Mouse (Mus musculus) liver, embryonic 14.5 days (tissue): ENCODE results near the gene Nepn. TPM values are rescaled to one million over a fixed set of nuclear protein-coding genes. Genes with fewer than 3 reads are reported as not detected.
A peak's percentile ranks its signal among the peaks of the same experiment; 100 is the strongest.
"Not testable (repeated sequence)": the region's sequence is repeated elsewhere in the genome, so short reads cannot be mapped to it uniquely, and the experiment has no call there.

Experiments
- ATAC-seq: fragments of 200-750 bp; cut with Nextera tagmentation; 2 replicates; pipeline ENCODE4 v1.8.0; 2017; ENCODE audit warnings: moderate number of reproducible peaks, mild to moderate bottlenecking, moderate library complexity; ENCODE audit not compliant: insufficient read depth
- DNase-seq, 3 experiments: peaks; one replicate each; pipeline ENCODE4 v3.0.0-alpha.2; 2012 to 2013; ENCODE audit warnings: low read depth in 3 of 3, low spot score in 3 of 3
- H3K27ac ChIP-seq: fragments of 300-500 bp; sonication (generic); 2 replicates; pipeline ENCODE4 v1.5.1; 2014; ENCODE audit warnings: moderate library complexity, mild to moderate bottlenecking, control low read depth, inconsistent platforms
- H3K27me3 ChIP-seq: fragments of 300-500 bp; sonication (generic); 2 replicates; pipeline ENCODE4 v1.6.1; 2014; ENCODE audit warnings: mild to moderate bottlenecking, low read length, moderate library complexity; ENCODE audit not compliant: control insufficient read depth, insufficient read depth
- H3K36me3 ChIP-seq: fragments of 300-500 bp; sonication (generic); replicated peaks from 2 replicates; pipeline ENCODE4 v1.6.1; 2014; ENCODE audit warnings: low read depth; ENCODE audit not compliant: control insufficient read depth, insufficient read depth
- H3K4me1 ChIP-seq, 2 experiments: fragments of 200-500 bp in 1 of 2; fragments of 300-500 bp in 1 of 2; sonication (generic) in 1 of 2; replicated peaks; 2 replicates each; pipeline ENCODE4 v1.6.1; 2012 to 2014; ENCODE audit warnings: antibody characterized with exemption in 1 of 2, inconsistent platforms in 1 of 2, low read length in 1 of 2; ENCODE audit not compliant: control insufficient read depth in 2 of 2, insufficient read depth in 2 of 2
- H3K4me2 ChIP-seq: fragments of 300-500 bp; sonication (generic); 2 replicates; pipeline ENCODE4 v1.6.1; 2014; ENCODE audit warnings: low read depth, mild to moderate bottlenecking, control low read depth, moderate library complexity
- H3K4me3 ChIP-seq, 2 experiments: fragments of 200-500 bp in 1 of 2; fragments of 300-500 bp in 1 of 2; sonication (generic) in 1 of 2; 2 replicates each; pipeline ENCODE4 v1.5.1; 2012 to 2014; ENCODE audit warnings: low read depth in 2 of 2, low read length in 2 of 2, mild to moderate bottlenecking in 2 of 2, control low read depth in 1 of 2, inconsistent platforms in 1 of 2, moderate library complexity in 1 of 2; ENCODE audit not compliant: insufficient read depth in 1 of 2
- H3K9ac ChIP-seq: fragments of 300-500 bp; sonication (generic); replicated peaks from 2 replicates; pipeline ENCODE4 v1.6.1; 2014; ENCODE audit warnings: mild to moderate bottlenecking, control low read depth, moderate library complexity
- H3K9me3 ChIP-seq: fragments of 300-500 bp; sonication (generic); 2 replicates; pipeline ENCODE4 v1.6.1; 2016; ENCODE audit warnings: low read length, mixed read lengths; ENCODE audit not compliant: control insufficient read depth
- CTCF ChIP-seq: IDR thresholded peaks from 2 replicates; pipeline ENCODE4 v1.5.1; 2016; ENCODE audit warnings: antibody characterized with exemption, low read depth, control low read depth
- EP300 ChIP-seq: IDR thresholded peaks from 2 replicates; pipeline ENCODE4 v1.6.1; 2016; ENCODE audit warnings: antibody characterized with exemption, low read depth
- whole genome bisulfite sequencing: fragments of 180-500 bp; shearing (Covaris S2); extraction: QIAGEN DNeasy Blood & Tissue Kit; methylation state at CpG from one replicate; pipeline ENCODE4 v1.1.7; 2014; ENCODE audit not compliant: insufficient replicate concordance; 5-methylcytosine and 5-hydroxymethylcytosine counted together
- polyA plus RNA-seq, 2 experiments: library from polyadenylated mRNA; depleted of rRNA in 1 of 2; stranded (reverse) in 1 of 2; unstranded in 1 of 2; fragments of >200 nt; fragmentation: Nextera tagmentation in 1 of 2; extraction: Ambion mirVana in 1 of 2; gene quantifications; 2 replicates each; pipeline versions ENCODE4 v1.2.1 to v1.2.3; 2012 to 2014

Gene Nepn
- polyA plus RNA-seq (2012; rRNA removed) (0.01 TPM in 1 of 2 replicates, not detected in the other), polyA plus RNA-seq (2014; fragmentation: Nextera tagmentation; extraction: Ambion mirVana) (0.10 TPM in 1 of 2 replicates, not detected in the other)

- Histone ChIP-seq H3K36me3 (no peaks in the 10 kb centered on the region), H3K4me1 (no peaks in the 10 kb centered on the region), H3K27ac (no peak within 1 kb of the TSS), H3K4me3 (no peak within 1 kb of the TSS), H3K9me3 (no peaks in the 10 kb centered on the region), H3K4me2 (no peak within 1 kb of the TSS), H3K9ac (no peak within 1 kb of the TSS), H3K27me3 (no peaks in the 10 kb centered on the region; the same call in 1 of the 2 replicates)
- DNase-seq (no peak), ATAC-seq (no peak)
- 54% methylated on average over 5 of the region's 5 CpGs for WGBS
- TF ChIP-seq CTCF (no peak), EP300 (no peak)
Observed at GRCm38 (mm10) chr10:52388922-52389430, at the start of gene Nepn. TSS of gene Nepn (plus strand) at chr10:52388972.

GRCm38 (mm10) chr10:52343324-52343723 is 45.4 kb upstream of the Nepn start:
- not testable (repeated sequence) for H3K4me2 ChIP-seq, H3K9me3 ChIP-seq, H3K27me3 ChIP-seq, H3K4me3 ChIP-seq, ATAC-seq, H3K27ac ChIP-seq, H3K9ac ChIP-seq, DNase-seq, H3K4me1 ChIP-seq, H3K36me3 ChIP-seq
- WGBS, result 73% methylated on average over 4 of the region's 4 CpGs
- TF ChIP-seq CTCF, result peak; percentile 36

GRCm38 (mm10) chr10:52353184-52353583 is 35.6 kb upstream of the Nepn start:
- ATAC-seq (no peak), DNase-seq (no peak)
- 0 out of 2 replicates have a peak, but pooled peaks have one; percentile 20 for TF ChIP-seq CTCF
- no peak for TF ChIP-seq EP300
- H3K4me3 ChIP-seq, result no peak overlapping the region
- no peak overlapping the region for H3K27ac ChIP-seq
- H3K9ac ChIP-seq, result no peak overlapping the region
- H3K4me1 ChIP-seq, result no peaks in the 10 kb centered on the region
- 79% methylated on average over 9 of the region's 9 CpGs for WGBS
- no peaks in the 10 kb centered on the region for H3K9me3 ChIP-seq
- peaks cover 9% of the 10 kb centered on the region for H3K36me3 ChIP-seq
- no peak overlapping the region for H3K4me2 ChIP-seq
- no peaks in the 10 kb centered on the region for H3K27me3 ChIP-seq

- H3K27ac ChIP-seq, result no peak within 1 kb of the TSS
Observed at GRCm38 (mm10) chr10:52358467-52358866, 30.3 kb upstream of the Nepn start, which contains the start of gene Gm26741. TSS of gene Gm26741 (plus strand) at chr10:52358767.

GRCm38 (mm10) chr10:52360241-52360735 is 28.5 kb upstream of the Nepn start:
- no peak overlapping the region for H3K27ac ChIP-seq
- 83% methylated on average over 4 of the region's 4 CpGs for WGBS
- no peak for DNase-seq

More at GRCm38 (mm10) chr10:52358467-52358866, 30.3 kb upstream of the Nepn start, which contains the start of gene Gm26741:
- ATAC-seq (no peak), DNase-seq (no peak)
- H3K4me3 ChIP-seq, result no peak within 1 kb of the TSS
- no peak within 1 kb of the TSS for H3K9ac ChIP-seq
- no peaks in the 10 kb centered on the region for H3K36me3 ChIP-seq
- WGBS, result 74% methylated on average over 2 of the region's 2 CpGs
- H3K9me3 ChIP-seq, result no peaks in the 10 kb centered on the region
- H3K4me1 ChIP-seq, result no peaks in the 10 kb centered on the region; a peak in 1 of 4 replicates
- H3K27me3 ChIP-seq, result no peaks in the 10 kb centered on the region
- no peak within 1 kb of the TSS for H3K4me2 ChIP-seq
- TF ChIP-seq EP300 (no peak), CTCF (no peak)

More at GRCm38 (mm10) chr10:52360241-52360735, 28.5 kb upstream of the Nepn start:
- no peaks in the 10 kb centered on the region; a peak in 1 of 4 replicates for H3K4me1 ChIP-seq
- H3K4me2 ChIP-seq, result no peak overlapping the region
- H3K9ac ChIP-seq, result no peak overlapping the region
- H3K4me3 ChIP-seq, result no peak overlapping the region
- no peaks in the 10 kb centered on the region for H3K9me3 ChIP-seq
- TF ChIP-seq EP300, result no peak
- no peak for TF ChIP-seq CTCF
- no peaks in the 10 kb centered on the region for H3K36me3 ChIP-seq
- H3K27me3 ChIP-seq, result no peaks in the 10 kb centered on the region
- ATAC-seq, result no peak
